Mouse (Mus musculus) liver, embryonic 13.5 days (tissue): ENCODE data around the gene Rab21. TPM values are rescaled to one million over a fixed set of nuclear protein-coding genes. Genes with fewer than 3 reads are reported as not detected.

Experiments used
- ATAC-seq: fragments of 200-750 bp; cut with Nextera tagmentation; 2 replicates; pipeline ENCODE4 v1.8.0; 2017; ENCODE audit warnings: low read depth, mild to moderate bottlenecking, moderate number of reproducible peaks, moderate library complexity
- DNase-seq: peaks from one replicate; pipeline ENCODE4 v3.0.0; 2022
- H3K27ac ChIP-seq: fragments of 300-500 bp; sonication (generic); 2 replicates; pipeline ENCODE4 v1.5.1; 2015; ENCODE audit warnings: moderate library complexity, mild to moderate bottlenecking, inconsistent platforms
- H3K27me3 ChIP-seq: fragments of 300-500 bp; sonication (generic); 2 replicates; pipeline ENCODE4 v1.6.1; 2015; ENCODE audit warnings: mild to moderate bottlenecking, inconsistent platforms
- H3K36me3 ChIP-seq: fragments of 300-500 bp; sonication (generic); 2 replicates; pipeline ENCODE4 v1.6.1; 2015; ENCODE audit warnings: mild to moderate bottlenecking, inconsistent platforms
- H3K4me1 ChIP-seq: fragments of 300-500 bp; sonication (generic); replicated peaks from 2 replicates; pipeline ENCODE4 v1.6.1; 2015; ENCODE audit warnings: inconsistent platforms
- H3K4me2 ChIP-seq: fragments of 300-500 bp; sonication (generic); 2 replicates; pipeline ENCODE4 v1.6.1; 2015; ENCODE audit warnings: inconsistent platforms, mild to moderate bottlenecking, moderate library complexity
- H3K4me3 ChIP-seq: fragments of 300-500 bp; sonication (generic); replicated peaks from 2 replicates; pipeline ENCODE4 v1.5.1; 2015; ENCODE audit warnings: mild to moderate bottlenecking, inconsistent platforms
- H3K9ac ChIP-seq: fragments of 300-500 bp; sonication (generic); 2 replicates; pipeline ENCODE4 v1.6.1; 2015; ENCODE audit warnings: mild to moderate bottlenecking, inconsistent platforms
- H3K9me3 ChIP-seq: fragments of 300-500 bp; sonication (generic); replicated peaks from 2 replicates; pipeline ENCODE4 v1.6.1; 2016; ENCODE audit warnings: inconsistent platforms
- WGBS: fragments of 180-500 bp; shearing (Covaris S2); methylation state at CpG from one replicate; pipeline ENCODE4 v1.1.7; 2015; ENCODE audit not compliant: insufficient replicate concordance; 5-methylcytosine and 5-hydroxymethylcytosine counted together
- polyA plus RNA-seq: library from polyadenylated mRNA; unstranded; fragments of >200 nt; fragmentation: Nextera tagmentation; extraction: Ambion mirVana; gene quantifications from 2 replicates; pipeline ENCODE4 v1.2.1, GENCODE M21; 2015

Gene Rab21
- polyA plus RNA-seq, 1 experiment from 2014 or later, result 2.4 TPM

GRCm38 (mm10) chr10:115349029-115349428 lies 33.6 kb upstream of the Rab21 start:
- Histone ChIP-seq H3K27ac (no peak overlapping the region), H3K4me3 (no peak overlapping the region), H3K9me3 (no peaks in the 10 kb centered on the region), H3K4me1 (peaks cover 19% of the 10 kb centered on the region), H3K36me3 (peaks cover 7% of the 10 kb centered on the region; the same call in 1 of the 2 replicates), H3K27me3 (no peaks in the 10 kb centered on the region), H3K4me2 (no peak overlapping the region), H3K9ac (no peak overlapping the region)
- DNase-seq (no peak), ATAC-seq (no peak)
- 80% methylated on average over 10 of the region's 10 CpGs for WGBS

GRCm38 (mm10) chr10:115348131-115348530 lies 32.7 kb upstream of the Rab21 start:
- no peak overlapping the region for H3K4me2 ChIP-seq
- ATAC-seq (no peak), DNase-seq (no peak)
- H3K9ac ChIP-seq, result no peak overlapping the region
- H3K4me3 ChIP-seq, result no peak overlapping the region
- H3K27ac ChIP-seq, result no peak overlapping the region
- H3K36me3 ChIP-seq, result peaks cover 7% of the 10 kb centered on the region; the same call in 1 of the 2 replicates
- peaks cover 19% of the 10 kb centered on the region for H3K4me1 ChIP-seq
- no peaks in the 10 kb centered on the region for H3K9me3 ChIP-seq
- no peaks in the 10 kb centered on the region for H3K27me3 ChIP-seq
- 64% methylated on average over 6 of the region's 6 CpGs for WGBS

GRCm38 (mm10) chr10:115346444-115346843 lies 31.1 kb upstream of the Rab21 start:
- H3K4me2 ChIP-seq, result no peak overlapping the region
- H3K9me3 ChIP-seq, result no peaks in the 10 kb centered on the region
- H3K4me1 ChIP-seq, result peaks cover 19% of the 10 kb centered on the region
- DNase-seq, result peak; percentile 26
- H3K9ac ChIP-seq, result no peak overlapping the region
- H3K4me3 ChIP-seq, result no peak overlapping the region
- ATAC-seq, result peak; percentile 69
- H3K27me3 ChIP-seq, result no peaks in the 10 kb centered on the region
- H3K36me3 ChIP-seq, result peaks cover 14% of the 10 kb centered on the region; the same call in 1 of the 2 replicates
- no peak overlapping the region for H3K27ac ChIP-seq

- no peak overlapping the region for H3K9ac ChIP-seq
- H3K4me1 ChIP-seq, result peaks cover 5% of the 10 kb centered on the region; the same call in 1 of the 2 replicates
- no peaks in the 10 kb centered on the region for H3K9me3 ChIP-seq
- no peaks in the 10 kb centered on the region for H3K27me3 ChIP-seq
- H3K27ac ChIP-seq, result no peak overlapping the region
- H3K36me3 ChIP-seq, result peaks cover 17% of the 10 kb centered on the region; the same call in 1 of the 2 replicates
- ATAC-seq (no peak), DNase-seq (no peak)
- H3K4me2 ChIP-seq, result no peak overlapping the region
- no peak overlapping the region for H3K4me3 ChIP-seq
- 53% methylated on average over 4 of the region's 4 CpGs for WGBS
These were observed 27.5 kb upstream of the Rab21 start for GRCm38 (mm10) chr10:115342771-115343425.

- H3K4me1 ChIP-seq, result no peaks in the 10 kb centered on the region
- no peak overlapping the region for H3K4me2 ChIP-seq
- no peaks in the 10 kb centered on the region for H3K27me3 ChIP-seq
- DNase-seq, result no peak
- H3K27ac ChIP-seq, result no peak overlapping the region
- H3K4me3 ChIP-seq, result no peak overlapping the region
- H3K9ac ChIP-seq, result no peak overlapping the region
- no peaks in the 10 kb centered on the region for H3K9me3 ChIP-seq
- no peak for ATAC-seq
- WGBS, result 68% methylated on average over 7 of the region's 7 CpGs
- 0 out of 2 replicates have a peak, but pooled peaks cover 10% of the 10 kb centered on the region for H3K36me3 ChIP-seq
These were observed 24.5 kb upstream of the Rab21 start for GRCm38 (mm10) chr10:115339820-115340328.

- no peak for ATAC-seq
- Histone ChIP-seq H3K4me1 (no peaks in the 10 kb centered on the region), H3K4me3 (no peak overlapping the region), H3K9ac (no peak overlapping the region), H3K9me3 (no peaks in the 10 kb centered on the region), H3K4me2 (no peak overlapping the region), H3K27me3 (no peaks in the 10 kb centered on the region), H3K36me3 (0 out of 2 replicates have a peak, but pooled peaks cover 3% of the 10 kb centered on the region), H3K27ac (no peak overlapping the region)
- WGBS, result 65% methylated on average over 4 of the region's 4 CpGs
- DNase-seq, result no peak
These were observed 21.5 kb upstream of the Rab21 start for GRCm38 (mm10) chr10:115336901-115337300.

GRCm38 (mm10) chr10:115333528-115333927 lies 18.1 kb upstream of the Rab21 start:
- H3K9me3 ChIP-seq, result no peaks in the 10 kb centered on the region
- no peaks in the 10 kb centered on the region for H3K36me3 ChIP-seq
- DNase-seq (no peak), ATAC-seq (no peak)
- H3K4me3 ChIP-seq, result no peak overlapping the region
- no peak overlapping the region for H3K9ac ChIP-seq
- WGBS, result 66% methylated on average over 9 of the region's 9 CpGs
- H3K4me2 ChIP-seq, result no peak overlapping the region
- no peaks in the 10 kb centered on the region for H3K4me1 ChIP-seq
- H3K27ac ChIP-seq, result no peak overlapping the region
- H3K27me3 ChIP-seq, result no peaks in the 10 kb centered on the region

GRCm38 (mm10) chr10:115332997-115333396 lies 17.6 kb upstream of the Rab21 start:
- Histone ChIP-seq H3K9me3 (no peaks in the 10 kb centered on the region), H3K4me1 (no peaks in the 10 kb centered on the region), H3K4me3 (no peak overlapping the region), H3K27me3 (no peaks in the 10 kb centered on the region), H3K36me3 (no peaks in the 10 kb centered on the region), H3K4me2 (no peak overlapping the region), H3K9ac (no peak overlapping the region), H3K27ac (no peak overlapping the region)
- DNase-seq (no peak), ATAC-seq (no peak)
- 73% methylated on average over 4 of the region's 4 CpGs for WGBS

GRCm38 (mm10) chr10:115332420-115332952 lies 17.1 kb upstream of the Rab21 start:
- Histone ChIP-seq H3K27me3 (no peaks in the 10 kb centered on the region), H3K27ac (no peak overlapping the region), H3K36me3 (no peaks in the 10 kb centered on the region), H3K4me2 (no peak overlapping the region), H3K4me3 (no peak overlapping the region), H3K4me1 (no peaks in the 10 kb centered on the region), H3K9ac (no peak overlapping the region), H3K9me3 (no peaks in the 10 kb centered on the region)
- DNase-seq (no peak), ATAC-seq (no peak)
- 67% methylated on average over 8 of the region's 8 CpGs for WGBS

GRCm38 (mm10) chr10:115329010-115329530 lies 13.7 kb upstream of the Rab21 start:
- H3K4me1 ChIP-seq, result no peaks in the 10 kb centered on the region
- no peak for DNase-seq
- no peak overlapping the region for H3K4me3 ChIP-seq
- no peaks in the 10 kb centered on the region for H3K36me3 ChIP-seq
- no peak overlapping the region for H3K9ac ChIP-seq
- no peak for ATAC-seq
- H3K27me3 ChIP-seq, result no peaks in the 10 kb centered on the region
- H3K4me2 ChIP-seq, result no peak overlapping the region
- 62% methylated on average over 3 of the region's 3 CpGs for WGBS
- no peak overlapping the region for H3K27ac ChIP-seq
- H3K9me3 ChIP-seq, result no peaks in the 10 kb centered on the region

- no peaks in the 10 kb centered on the region for H3K4me1 ChIP-seq
- no peaks in the 10 kb centered on the region for H3K9me3 ChIP-seq
- ATAC-seq (no peak), DNase-seq (no peak)
- no peak overlapping the region for H3K4me2 ChIP-seq
- H3K36me3 ChIP-seq, result no peaks in the 10 kb centered on the region
- no peaks in the 10 kb centered on the region for H3K27me3 ChIP-seq
- H3K9ac ChIP-seq, result no peak overlapping the region
- H3K27ac ChIP-seq, result no peak overlapping the region
- WGBS, result 46% methylated on average over 6 of the region's 6 CpGs
- no peak overlapping the region for H3K4me3 ChIP-seq
These were observed 13.1 kb upstream of the Rab21 start for GRCm38 (mm10) chr10:115328514-115328913.

- H3K27me3 ChIP-seq, result no peaks in the 10 kb centered on the region
- no peak overlapping the region for H3K9ac ChIP-seq
- H3K4me2 ChIP-seq, result no peak overlapping the region
- no peaks in the 10 kb centered on the region for H3K4me1 ChIP-seq
- H3K36me3 ChIP-seq, result no peaks in the 10 kb centered on the region
- no peaks in the 10 kb centered on the region for H3K9me3 ChIP-seq
- ATAC-seq (no peak), DNase-seq (peak; percentile 38)
- no peak overlapping the region for H3K27ac ChIP-seq
- WGBS, result 9% methylated on average over 6 of the region's 6 CpGs
- H3K4me3 ChIP-seq, result no peak overlapping the region
These were observed 7.9 kb upstream of the Rab21 start for GRCm38 (mm10) chr10:115323295-115323694.
